Mouse (Mus musculus) neural tube, embryonic 12.5 days (tissue): ENCODE data around the gene Cdh12. TPM values are rescaled to one million over a fixed set of nuclear protein-coding genes. Genes with fewer than 3 reads are reported as not detected.
"Not testable (repeated sequence)": the region's sequence is repeated elsewhere in the genome, so short reads cannot be mapped to it uniquely, and the experiment has no call there.

Experiments
- ATAC-seq: fragments of 200-750 bp; cut with Nextera tagmentation; 2 replicates; pipeline ENCODE4 v1.8.0; 2017; ENCODE audit warnings: low read depth, mild to moderate bottlenecking, moderate TSS enrichment, moderate library complexity; ENCODE audit not compliant: low FRiP score
- H3K27ac ChIP-seq: fragments of 300-500 bp; sonication (generic); 2 replicates; pipeline ENCODE4 v1.5.1; 2016
- H3K27me3 ChIP-seq: fragments of 300-500 bp; sonication (generic); replicated peaks from 2 replicates; pipeline ENCODE4 v1.6.1; 2016; ENCODE audit warnings: mild to moderate bottlenecking
- H3K36me3 ChIP-seq: fragments of 300-500 bp; sonication (generic); 2 replicates; pipeline ENCODE4 v1.6.1; 2016; ENCODE audit warnings: mild to moderate bottlenecking
- H3K4me1 ChIP-seq: fragments of 300-500 bp; sonication (generic); 2 replicates; pipeline ENCODE4 v1.6.1; 2016
- H3K4me2 ChIP-seq: fragments of 300-500 bp; sonication (generic); replicated peaks from 2 replicates; pipeline ENCODE4 v1.6.1; 2016; ENCODE audit warnings: mild to moderate bottlenecking
- H3K4me3 ChIP-seq: fragments of 300-500 bp; sonication (generic); 2 replicates; pipeline ENCODE4 v1.5.1; 2016
- H3K9ac ChIP-seq: fragments of 300-500 bp; sonication (generic); 2 replicates; pipeline ENCODE4 v1.6.1; 2016; ENCODE audit warnings: mild to moderate bottlenecking
- H3K9me3 ChIP-seq: fragments of 300-500 bp; sonication (generic); 2 replicates; pipeline ENCODE4 v1.6.1; 2016; ENCODE audit warnings: mild to moderate bottlenecking
- WGBS: fragments of 180-500 bp; shearing (Covaris S2); methylation state at CpG from one replicate; pipeline ENCODE4 v1.1.7; 2016; 5-methylcytosine and 5-hydroxymethylcytosine counted together
- polyA plus RNA-seq: library from polyadenylated mRNA; unstranded; fragments of >200 nt; fragmentation: Nextera tagmentation; extraction: Ambion mirVana; gene quantifications from 2 replicates; pipeline ENCODE4 v1.2.1, GENCODE M21; 2016

Cdh12 gene
- polyA plus RNA-seq, 1 experiment from 2014 or later = 2.1 TPM

GRCm38 (mm10) chr15:21343853-21344252, 894.8 kb downstream of the Cdh12 start:
- no peak for ATAC-seq
- H3K4me1 ChIP-seq = no peaks in the 10 kb centered on the region
- H3K4me2 ChIP-seq = no peak overlapping the region
- no peak overlapping the region for H3K27ac ChIP-seq
- H3K27me3 ChIP-seq = no peaks in the 10 kb centered on the region
- no peak overlapping the region for H3K9ac ChIP-seq
- no peaks in the 10 kb centered on the region for H3K9me3 ChIP-seq
- H3K4me3 ChIP-seq = no peak overlapping the region
- H3K36me3 ChIP-seq = no peaks in the 10 kb centered on the region

- Histone ChIP-seq H3K4me3 (no peak overlapping the region), H3K4me2 (no peak overlapping the region), H3K36me3 (no peaks in the 10 kb centered on the region), H3K27me3 (no peaks in the 10 kb centered on the region), H3K9ac (no peak overlapping the region), H3K27ac (no peak overlapping the region), H3K4me1 (no peaks in the 10 kb centered on the region), H3K9me3 (no peaks in the 10 kb centered on the region)
- ATAC-seq = no peak
- WGBS = 79% methylated on average over 2 of the region's 2 CpGs
Measured at GRCm38 (mm10) chr15:21344323-21344722, 895.3 kb downstream of the Cdh12 start.

GRCm38 (mm10) chr15:21344749-21345148, 895.7 kb downstream of the Cdh12 start:
- WGBS = 84% methylated on average over 3 of the region's 3 CpGs
- H3K4me2 ChIP-seq = no peak overlapping the region
- H3K9me3 ChIP-seq = no peaks in the 10 kb centered on the region
- no peak overlapping the region for H3K9ac ChIP-seq
- no peak overlapping the region for H3K27ac ChIP-seq
- no peaks in the 10 kb centered on the region for H3K27me3 ChIP-seq
- no peaks in the 10 kb centered on the region for H3K4me1 ChIP-seq
- no peak for ATAC-seq
- no peaks in the 10 kb centered on the region for H3K36me3 ChIP-seq
- no peak overlapping the region for H3K4me3 ChIP-seq

- no peaks in the 10 kb centered on the region for H3K36me3 ChIP-seq
- H3K27ac ChIP-seq = no peak overlapping the region
- H3K27me3 ChIP-seq = no peaks in the 10 kb centered on the region
- no peaks in the 10 kb centered on the region for H3K9me3 ChIP-seq
- H3K4me3 ChIP-seq = no peak overlapping the region
- no peaks in the 10 kb centered on the region for H3K4me1 ChIP-seq
- 82% methylated on average over 5 of the region's 5 CpGs for WGBS
- H3K4me2 ChIP-seq = no peak overlapping the region
- no peak for ATAC-seq
- H3K9ac ChIP-seq = no peak overlapping the region
Measured at GRCm38 (mm10) chr15:21355356-21356101, 906.5 kb downstream of the Cdh12 start.

- Histone ChIP-seq H3K36me3 (no peaks in the 10 kb centered on the region), H3K4me2 (no peak overlapping the region), H3K9me3 (no peaks in the 10 kb centered on the region), H3K9ac (no peak overlapping the region), H3K27ac (no peak overlapping the region), H3K27me3 (no peaks in the 10 kb centered on the region), H3K4me1 (no peaks in the 10 kb centered on the region), H3K4me3 (no peak overlapping the region)
- ATAC-seq = no peak
Measured at GRCm38 (mm10) chr15:21366366-21366765, 917.3 kb downstream of the Cdh12 start.

- no peak overlapping the region for H3K27ac ChIP-seq
- no peaks in the 10 kb centered on the region for H3K36me3 ChIP-seq
- no peaks in the 10 kb centered on the region for H3K9me3 ChIP-seq
- ATAC-seq = no peak
- H3K4me2 ChIP-seq = no peak overlapping the region
- no peak overlapping the region for H3K4me3 ChIP-seq
- 80% methylated on average over 5 of the region's 5 CpGs for WGBS
- no peaks in the 10 kb centered on the region for H3K27me3 ChIP-seq
- H3K9ac ChIP-seq = no peak overlapping the region
- H3K4me1 ChIP-seq = no peaks in the 10 kb centered on the region
Measured at GRCm38 (mm10) chr15:21375460-21375859, 926.4 kb downstream of the Cdh12 start.

GRCm38 (mm10) chr15:21375871-21376270, 926.8 kb downstream of the Cdh12 start:
- H3K9ac ChIP-seq = no peak overlapping the region
- H3K36me3 ChIP-seq = no peaks in the 10 kb centered on the region
- no peak overlapping the region for H3K4me3 ChIP-seq
- WGBS = 78% methylated on average over 3 of the region's 3 CpGs
- H3K4me2 ChIP-seq = no peak overlapping the region
- no peaks in the 10 kb centered on the region for H3K4me1 ChIP-seq
- H3K27ac ChIP-seq = no peak overlapping the region
- H3K9me3 ChIP-seq = no peaks in the 10 kb centered on the region
- H3K27me3 ChIP-seq = no peaks in the 10 kb centered on the region
- no peak for ATAC-seq

GRCm38 (mm10) chr15:21391442-21391841, 942.4 kb downstream of the Cdh12 start:
- not testable (repeated sequence) for H3K4me3 ChIP-seq, ATAC-seq, H3K9me3 ChIP-seq, H3K4me2 ChIP-seq, H3K36me3 ChIP-seq, H3K27me3 ChIP-seq, H3K27ac ChIP-seq, H3K4me1 ChIP-seq, H3K9ac ChIP-seq
- 91% methylated on average over 14 of the region's 14 CpGs for WGBS

GRCm38 (mm10) chr15:21393080-21393479, 944.0 kb downstream of the Cdh12 start:
- WGBS = 41% methylated on average over 3 of the region's 3 CpGs
- no peaks in the 10 kb centered on the region for H3K36me3 ChIP-seq
- no peak overlapping the region for H3K4me3 ChIP-seq
- H3K4me1 ChIP-seq = no peaks in the 10 kb centered on the region
- no peak overlapping the region for H3K4me2 ChIP-seq
- no peak overlapping the region for H3K27ac ChIP-seq
- no peaks in the 10 kb centered on the region for H3K27me3 ChIP-seq
- no peak overlapping the region for H3K9ac ChIP-seq
- no peak for ATAC-seq
- no peaks in the 10 kb centered on the region for H3K9me3 ChIP-seq

GRCm38 (mm10) chr15:21405196-21405595, 956.1 kb downstream of the Cdh12 start:
- Histone ChIP-seq H3K4me1 (no peaks in the 10 kb centered on the region), H3K9me3 (no peaks in the 10 kb centered on the region), H3K9ac (no peak overlapping the region), H3K4me3 (no peak overlapping the region), H3K4me2 (no peak overlapping the region), H3K27ac (no peak overlapping the region), H3K36me3 (no peaks in the 10 kb centered on the region), H3K27me3 (no peaks in the 10 kb centered on the region)
- 87% methylated on average over 6 of the region's 6 CpGs for WGBS
- no peak for ATAC-seq

- ATAC-seq = 0 out of 2 replicates have a peak, but pooled peaks have one; percentile 65
- Histone ChIP-seq H3K4me1 (no peaks in the 10 kb centered on the region), H3K4me3 (no peak overlapping the region), H3K9ac (no peak overlapping the region), H3K9me3 (no peaks in the 10 kb centered on the region), H3K4me2 (no peak overlapping the region), H3K36me3 (no peaks in the 10 kb centered on the region), H3K27me3 (no peaks in the 10 kb centered on the region), H3K27ac (no peak overlapping the region)
- WGBS = 75% methylated on average over 2 of the region's 2 CpGs
Measured at GRCm38 (mm10) chr15:21407324-21408044, 958.4 kb downstream of the Cdh12 start.

GRCm38 (mm10) chr15:21437347-21437746, 988.3 kb downstream of the Cdh12 start:
- no peak overlapping the region for H3K9ac ChIP-seq
- no peak overlapping the region for H3K4me3 ChIP-seq
- no peak overlapping the region for H3K27ac ChIP-seq
- H3K9me3 ChIP-seq = no peaks in the 10 kb centered on the region
- no peaks in the 10 kb centered on the region for H3K36me3 ChIP-seq
- no peaks in the 10 kb centered on the region for H3K4me1 ChIP-seq
- H3K4me2 ChIP-seq = no peak overlapping the region
- ATAC-seq = no peak
- H3K27me3 ChIP-seq = no peaks in the 10 kb centered on the region
- 88% methylated on average over 4 of the region's 4 CpGs for WGBS

GRCm38 (mm10) chr15:21437924-21438323, 988.9 kb downstream of the Cdh12 start:
- 0 out of 2 replicates have a peak, but pooled peaks have one; percentile 48 for ATAC-seq
- no peak overlapping the region for H3K9ac ChIP-seq

More at GRCm38 (mm10) chr15:21437924-21438323, 988.9 kb downstream of the Cdh12 start:
- Histone ChIP-seq H3K4me2 (no peak overlapping the region), H3K27ac (no peak overlapping the region), H3K9me3 (no peaks in the 10 kb centered on the region), H3K4me1 (no peaks in the 10 kb centered on the region), H3K36me3 (no peaks in the 10 kb centered on the region), H3K27me3 (no peaks in the 10 kb centered on the region), H3K4me3 (no peak overlapping the region)
